Mouse (Mus musculus) erythroblast, embryonic 14.5 days (primary cell): ENCODE results near the gene Btbd9.

Experiments
- GATA1 ChIP-seq: IDR thresholded peaks from 2 replicates; pipeline ENCODE4 v1.6.1; 2012; ENCODE audit warnings: low read length, inconsistent platforms, mixed read lengths
- TAL1 ChIP-seq: IDR thresholded peaks from 3 replicates; pipeline ENCODE4 v1.6.1; 2012; ENCODE audit warnings: low read length, inconsistent platforms, mixed read lengths

DNA sequence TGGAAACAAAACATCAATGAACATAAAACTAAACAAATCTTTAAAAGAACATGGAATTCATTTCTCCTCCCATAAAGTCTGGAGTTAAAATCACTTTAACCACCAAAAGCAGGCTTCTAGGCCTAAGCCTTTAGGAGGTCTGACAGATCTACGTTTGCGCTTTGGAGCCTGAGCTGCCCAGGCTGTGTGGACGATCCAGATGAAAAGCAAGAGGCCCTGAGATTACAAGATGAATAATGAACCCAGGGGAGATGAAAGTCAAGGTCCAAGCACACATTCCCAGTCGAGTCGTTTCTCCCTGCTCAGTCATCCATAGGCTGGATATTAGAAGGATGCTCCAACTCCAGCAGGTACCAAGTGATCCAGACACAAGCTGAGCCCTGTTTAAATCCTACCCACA, 39.6 kb downstream of the Btbd9 start:
- TF ChIP-seq TAL1 (no peak), GATA1 (no peak)
